Mouse (Mus musculus) embryonic fibroblast, embryonic 13.5 days (primary cell): ENCODE measurements at regions not wholly inside any gene's neighbourhood (a gene's known extent, or its start where the extent isn't known, plus 50 kb on each side); places are given as distances from the start of the nearest gene placed in this dataset.

ENCODE experiments used
- H3K27ac ChIP-seq: 2 replicates; pipeline ENCODE4 v1.5.1; 2012; ENCODE audit warnings: low read length, control low read depth, inconsistent platforms; ENCODE audit not compliant: insufficient read depth
- H3K4me1 ChIP-seq: 2 replicates; pipeline ENCODE4 v1.6.1; 2011; ENCODE audit warnings: low read length; ENCODE audit not compliant: control insufficient read depth, insufficient read depth
- H3K4me3 ChIP-seq: 2 replicates; pipeline ENCODE4 v1.5.1; 2011; ENCODE audit warnings: mild to moderate bottlenecking, control low read depth, low read length; ENCODE audit not compliant: insufficient read depth
- CTCF ChIP-seq: IDR thresholded peaks from 2 replicates; pipeline ENCODE4 v1.5.1; 2011; ENCODE audit warnings: mild to moderate bottlenecking, control low read depth, low read length, moderate library complexity, borderline replicate concordance; ENCODE audit not compliant: insufficient read depth
- POLR2A ChIP-seq: IDR thresholded peaks from 2 replicates; pipeline ENCODE4 v1.6.1; 2011; ENCODE audit warnings: low read depth, mild to moderate bottlenecking, control low read depth, low read length, moderate library complexity

DNA sequence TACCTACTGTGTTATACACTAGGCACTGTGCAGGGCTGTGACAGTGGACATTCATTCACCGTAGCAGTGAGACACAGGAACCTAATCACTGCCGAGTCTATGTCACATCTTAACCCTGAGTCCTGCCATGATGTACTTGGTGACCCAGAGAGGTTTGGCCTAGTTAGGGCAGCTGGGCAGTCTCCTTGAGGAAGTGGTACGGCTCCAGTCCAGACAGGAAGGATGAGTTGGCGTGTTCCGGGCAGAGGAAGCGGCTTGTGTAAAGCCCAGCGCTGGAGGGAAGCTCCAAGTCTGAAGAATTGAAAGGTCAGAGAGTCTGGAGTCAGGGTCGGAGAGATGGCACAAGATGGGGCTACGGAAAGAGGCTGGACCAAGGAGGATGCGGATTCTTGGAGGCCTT, 99.4 kb upstream of the Smim15 start:
- no peak for TF ChIP-seq CTCF
- no peak for TF ChIP-seq POLR2A
- Histone ChIP-seq H3K4me1 (peaks cover 7% of the 10 kb centered on the region), H3K27ac (no peak overlapping the region), H3K4me3 (no peak overlapping the region)

DNA sequence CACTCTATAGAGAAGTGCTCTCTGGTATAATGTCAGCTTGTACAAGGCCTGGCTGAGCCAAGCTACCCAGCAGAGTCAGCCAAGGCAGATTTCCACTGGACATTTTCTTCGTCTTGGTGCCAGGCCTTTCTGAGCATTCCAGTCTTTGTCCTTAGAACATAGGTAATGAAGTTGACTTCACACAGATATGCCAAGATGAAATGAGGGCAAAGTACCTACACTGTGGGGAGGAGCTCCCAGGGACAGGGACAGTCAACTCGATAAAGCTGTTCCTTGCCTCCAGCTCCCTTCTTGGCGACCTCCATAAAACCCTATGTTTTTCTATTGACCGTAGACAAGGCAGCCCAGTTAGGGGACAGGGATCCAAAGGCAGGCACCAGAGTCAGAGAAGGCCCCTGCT, 101.3 kb upstream of the Smim15 start:
- Histone ChIP-seq H3K4me1 (peaks cover 4% of the 10 kb centered on the region), H3K4me3 (no peak overlapping the region), H3K27ac (no peak overlapping the region)
- TF ChIP-seq CTCF (no peak), POLR2A (no peak)

DNA sequence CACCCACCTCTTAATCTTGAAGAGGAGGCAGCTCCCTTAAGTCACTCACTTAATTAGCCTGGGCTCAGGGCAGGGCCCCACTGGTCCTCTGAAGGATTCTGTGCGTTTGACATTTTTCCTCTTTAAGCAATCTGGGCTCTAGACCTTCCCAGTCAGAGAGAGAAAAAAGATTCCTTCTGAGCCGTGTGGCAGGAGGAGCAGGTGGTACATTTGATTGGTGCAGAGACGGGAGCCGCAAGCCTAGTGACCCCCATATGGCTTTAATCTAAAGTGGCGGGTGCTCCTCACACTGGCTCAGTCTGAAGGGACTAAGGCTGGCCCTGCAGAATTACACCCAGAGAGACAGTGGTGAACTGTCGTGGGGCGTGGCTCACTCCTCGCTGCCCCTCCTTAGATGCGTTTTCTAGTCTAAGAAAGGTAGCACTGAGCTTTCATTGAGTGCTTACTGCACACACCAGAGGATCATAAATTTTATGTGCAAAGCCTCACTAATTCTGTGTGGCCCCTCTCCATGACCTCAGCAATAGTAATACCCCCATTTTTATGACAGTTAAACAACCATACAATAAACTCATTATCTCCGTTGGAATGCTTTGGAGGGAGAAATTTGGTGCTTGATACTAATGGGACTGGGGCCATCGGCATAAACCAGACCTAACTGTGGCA, 101.8 kb upstream of the Smim15 start:
- H3K4me1 ChIP-seq, result peaks cover 4% of the 10 kb centered on the region
- TF ChIP-seq CTCF (no peak), POLR2A (no peak)
- H3K27ac ChIP-seq, result no peak overlapping the region
- H3K4me3 ChIP-seq, result no peak overlapping the region

DNA sequence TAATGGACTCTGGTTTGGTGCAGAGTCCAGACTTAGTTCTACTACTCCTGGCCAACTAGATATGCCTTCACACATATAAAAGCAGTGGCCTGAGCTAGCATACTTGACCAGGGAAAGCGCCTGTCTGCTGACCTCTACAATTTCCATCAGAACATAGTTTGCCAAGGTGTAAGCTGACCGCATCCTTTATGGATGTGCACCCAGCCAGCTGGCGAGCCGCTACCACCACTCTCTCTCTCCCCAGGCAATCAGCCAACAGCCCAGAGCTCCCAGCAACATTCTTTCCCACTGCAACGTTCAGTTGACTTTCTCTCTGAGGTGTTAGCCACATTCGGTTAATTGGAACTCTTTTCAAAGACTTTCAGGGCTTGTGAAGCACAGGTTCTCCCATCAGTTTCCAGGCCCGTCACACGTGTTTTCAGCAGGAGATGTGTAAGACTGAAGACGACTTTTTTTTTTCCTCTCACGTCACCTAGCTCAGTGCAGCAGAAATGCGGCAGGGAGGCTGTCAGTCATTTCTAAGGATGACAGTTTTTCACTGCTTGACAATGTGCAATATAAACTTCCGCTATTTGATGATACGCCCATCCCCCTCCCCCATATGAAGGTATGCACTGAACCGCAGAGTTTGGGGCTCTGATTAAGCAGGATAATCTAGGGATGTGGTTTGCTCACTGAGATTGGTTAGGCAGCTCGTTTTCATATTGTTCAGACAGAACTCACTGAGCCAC, 104.2 kb upstream of the Smim15 start:
- H3K4me3 ChIP-seq, result no peak overlapping the region
- H3K27ac ChIP-seq, result no peak overlapping the region
- peaks cover 4% of the 10 kb centered on the region for H3K4me1 ChIP-seq
- TF ChIP-seq POLR2A (no peak), CTCF (no peak)

DNA sequence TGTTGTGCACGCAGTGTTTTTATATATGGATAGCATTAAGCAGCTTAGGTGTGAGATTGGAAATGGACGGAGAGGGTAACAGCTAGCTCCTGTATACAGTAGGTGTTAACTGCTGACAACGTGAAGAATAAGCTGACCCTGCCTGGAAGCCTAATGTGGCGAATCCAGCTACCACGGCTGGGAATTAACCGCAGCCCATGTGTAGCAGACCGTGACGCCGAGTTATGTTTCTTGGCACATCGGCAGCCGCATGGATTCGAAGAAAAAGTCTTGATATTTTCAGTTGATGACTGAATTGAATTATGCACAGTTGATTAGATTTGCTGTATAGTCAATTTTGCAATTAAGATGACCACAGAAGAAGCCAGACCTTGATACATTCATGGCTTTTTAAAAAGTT, 108.6 kb upstream of the Smim15 start:
- Histone ChIP-seq H3K4me3 (no peak overlapping the region), H3K27ac (no peak overlapping the region), H3K4me1 (peaks cover 4% of the 10 kb centered on the region)
- TF ChIP-seq POLR2A (no peak), CTCF (no peak)

DNA sequence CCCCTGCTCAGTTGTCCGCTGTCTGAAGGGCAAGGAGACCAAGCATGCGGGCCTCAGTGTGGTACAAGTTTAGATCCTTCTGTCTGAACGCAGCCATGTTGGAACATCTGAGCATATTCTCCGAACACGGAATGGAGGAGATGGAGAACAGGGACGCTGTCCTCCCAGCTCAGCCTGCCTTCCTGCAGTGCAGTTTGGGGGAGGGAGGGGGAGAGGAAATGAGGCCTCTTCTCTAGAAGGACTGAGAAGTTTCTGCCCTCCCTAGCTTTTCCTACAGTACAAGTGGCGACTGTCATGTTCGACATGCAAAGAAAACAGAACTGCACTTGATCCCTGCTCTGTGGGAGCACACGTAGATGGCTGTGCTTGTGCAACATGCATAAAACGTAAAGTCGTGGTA, 109.6 kb upstream of the Smim15 start:
- Histone ChIP-seq H3K4me1 (no peaks in the 10 kb centered on the region), H3K4me3 (no peak overlapping the region), H3K27ac (no peak overlapping the region)
- TF ChIP-seq CTCF, result no peak
- TF ChIP-seq POLR2A, result no peak

DNA sequence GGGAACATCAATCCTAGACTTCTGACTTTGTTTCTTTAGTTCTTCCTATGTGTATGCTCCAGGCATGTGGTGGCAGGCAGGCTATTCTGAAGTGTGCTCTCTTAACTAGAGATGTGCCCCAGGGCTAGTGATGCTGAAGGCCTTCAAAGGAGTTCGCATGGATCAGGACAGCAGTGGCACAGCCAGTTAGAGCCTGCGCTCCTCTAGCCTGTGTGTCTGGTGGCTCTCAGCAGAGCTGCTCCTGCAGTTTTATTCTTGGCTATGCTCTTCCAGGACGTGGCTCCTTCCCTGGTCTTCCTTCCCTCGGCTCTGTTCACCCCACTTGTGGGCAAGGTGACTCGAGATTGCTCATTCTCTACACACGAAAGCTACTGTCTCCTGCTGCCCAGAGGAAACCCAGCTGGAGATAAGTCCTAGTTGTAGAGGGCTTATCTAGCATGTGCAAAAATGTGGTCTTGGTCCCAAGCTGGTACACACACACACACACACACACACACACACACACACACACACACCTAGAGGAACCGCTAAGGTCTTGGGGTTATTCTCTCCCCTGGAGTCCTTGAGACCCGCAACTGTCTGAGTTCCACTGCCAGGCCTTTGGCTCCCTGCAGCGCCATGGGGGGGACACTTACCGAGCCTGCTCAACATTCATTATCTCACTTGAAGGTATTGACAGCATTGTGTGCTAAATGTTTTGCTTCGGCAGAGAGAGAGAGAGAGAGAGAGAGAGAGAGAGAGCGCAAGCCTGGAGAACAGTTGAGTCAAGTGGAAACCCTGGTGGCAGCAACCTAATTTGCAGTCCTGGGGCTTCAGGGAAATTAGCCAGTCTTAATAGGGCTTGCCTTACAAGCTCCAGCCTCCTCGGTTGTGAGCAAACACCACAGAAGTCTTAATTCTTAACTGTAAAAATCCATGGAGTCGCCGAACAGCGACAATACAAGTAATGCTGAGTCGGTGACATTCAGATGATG, 110.4 kb upstream of the Smim15 start:
- H3K27ac ChIP-seq, result no peak overlapping the region
- TF ChIP-seq POLR2A (no peak), CTCF (no peak)
- no peaks in the 10 kb centered on the region for H3K4me1 ChIP-seq
- H3K4me3 ChIP-seq, result no peak overlapping the region

DNA sequence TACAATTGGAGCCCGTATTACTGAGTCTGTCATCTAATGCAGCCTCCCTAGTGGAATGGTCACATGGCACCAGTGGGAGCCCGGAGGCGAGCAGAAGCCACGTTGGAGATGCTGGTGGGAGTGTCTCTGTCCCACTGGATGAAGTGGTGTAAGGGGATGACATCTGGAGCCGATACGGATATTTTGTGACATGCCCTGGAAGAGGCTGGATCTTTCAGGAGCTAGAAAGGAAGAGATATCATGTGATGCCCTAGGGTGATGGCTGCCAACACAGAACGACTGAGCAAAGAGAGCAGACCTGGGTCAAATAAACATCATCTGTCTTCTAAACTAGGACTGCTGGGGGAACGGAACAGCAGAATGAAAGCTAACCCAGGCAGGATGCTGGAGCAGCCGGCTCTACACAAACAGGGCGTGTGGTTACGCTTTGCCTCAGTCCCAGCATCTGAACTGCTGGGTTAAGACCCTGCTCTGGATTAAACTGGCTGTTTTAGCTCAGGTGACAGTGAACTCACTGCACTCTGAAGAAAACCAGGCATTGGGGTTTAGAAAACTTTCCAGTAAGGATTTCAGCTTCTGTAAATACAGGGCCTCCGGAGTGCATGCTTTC, 111.7 kb upstream of the Smim15 start:
- no peak overlapping the region for H3K27ac ChIP-seq
- TF ChIP-seq POLR2A, result no peak
- TF ChIP-seq CTCF, result no peak

DNA sequence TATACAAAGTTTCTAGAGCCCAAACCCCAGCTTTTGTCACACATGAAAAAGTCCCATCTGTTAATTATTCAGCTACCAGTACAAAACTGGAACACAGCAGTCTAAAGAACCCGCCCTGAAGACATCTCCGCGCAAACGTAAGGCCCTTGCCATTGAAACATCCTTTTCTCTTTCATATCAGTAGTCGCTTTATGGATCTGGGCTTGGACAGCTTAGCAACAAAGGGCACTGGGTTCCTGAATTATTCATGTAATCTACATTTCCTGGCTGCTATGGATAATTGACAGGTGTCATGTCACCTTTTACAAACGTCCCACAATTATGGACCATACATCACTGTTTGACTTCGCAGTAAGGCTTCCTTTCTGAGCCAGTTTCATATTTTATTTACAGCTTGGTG, 113.0 kb upstream of the Smim15 start:
- no peaks in the 10 kb centered on the region for H3K4me1 ChIP-seq
- no peak overlapping the region for H3K27ac ChIP-seq
- TF ChIP-seq POLR2A, result no peak
- no peak for TF ChIP-seq CTCF
- H3K4me3 ChIP-seq, result no peak overlapping the region

More for the DNA sequence above, 111.7 kb upstream of the Smim15 start:
- Histone ChIP-seq H3K4me3 (no peak overlapping the region), H3K4me1 (no peaks in the 10 kb centered on the region)
